Mouse (Mus musculus) adrenal gland, postnatal 4 days (tissue): ENCODE data around the gene Ldb1. TPM values are rescaled to one million over a fixed set of nuclear protein-coding genes. Genes with fewer than 3 reads are reported as not detected.

Experiments used
- DNase-seq, 2 experiments: peaks; one replicate each; pipeline ENCODE4 v3.0.0; 2021 to 2022; ENCODE audit warnings: low spot score in 2 of 2, mixed read lengths in 2 of 2
- total RNA-seq, 2 experiments: library from RNA; stranded (reverse); gene quantifications; 2 replicates each; pipeline ENCODE4 v1.2.3; 2021

Ldb1 gene
- total RNA-seq, 2 experiments from 2014 or later: 161 TPM

DNA sequence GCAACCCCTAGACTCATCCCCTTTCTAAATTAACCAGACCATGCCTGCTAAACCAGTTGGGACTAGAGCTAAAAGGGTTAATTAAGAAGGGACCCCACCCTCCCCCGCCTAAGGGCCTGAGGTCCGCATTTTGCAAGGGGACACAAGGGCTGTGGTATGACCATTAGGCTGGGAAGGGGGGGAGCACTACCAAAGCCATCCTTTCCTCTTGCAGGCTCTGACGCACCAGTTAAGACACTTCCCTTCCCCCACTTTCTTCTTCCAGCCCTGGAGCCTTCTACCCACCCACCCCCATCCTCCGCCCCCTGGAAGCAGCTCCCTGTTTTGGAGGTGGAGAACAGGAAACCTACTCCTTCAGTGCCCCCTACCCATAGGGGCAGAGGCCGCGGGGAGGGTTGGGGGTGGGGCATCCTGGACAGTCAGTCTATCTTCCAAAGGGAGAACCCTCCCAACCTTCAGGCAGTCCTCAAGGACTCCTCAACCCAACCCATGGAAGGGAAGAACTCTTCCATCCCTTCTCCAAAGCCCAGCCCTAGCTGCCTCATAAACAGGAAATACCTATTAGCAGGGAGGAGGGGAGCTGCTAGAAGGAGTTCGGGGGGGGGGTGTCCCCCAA, 790 bp upstream of the Ldb1 start:
- no peak for DNase-seq

DNA sequence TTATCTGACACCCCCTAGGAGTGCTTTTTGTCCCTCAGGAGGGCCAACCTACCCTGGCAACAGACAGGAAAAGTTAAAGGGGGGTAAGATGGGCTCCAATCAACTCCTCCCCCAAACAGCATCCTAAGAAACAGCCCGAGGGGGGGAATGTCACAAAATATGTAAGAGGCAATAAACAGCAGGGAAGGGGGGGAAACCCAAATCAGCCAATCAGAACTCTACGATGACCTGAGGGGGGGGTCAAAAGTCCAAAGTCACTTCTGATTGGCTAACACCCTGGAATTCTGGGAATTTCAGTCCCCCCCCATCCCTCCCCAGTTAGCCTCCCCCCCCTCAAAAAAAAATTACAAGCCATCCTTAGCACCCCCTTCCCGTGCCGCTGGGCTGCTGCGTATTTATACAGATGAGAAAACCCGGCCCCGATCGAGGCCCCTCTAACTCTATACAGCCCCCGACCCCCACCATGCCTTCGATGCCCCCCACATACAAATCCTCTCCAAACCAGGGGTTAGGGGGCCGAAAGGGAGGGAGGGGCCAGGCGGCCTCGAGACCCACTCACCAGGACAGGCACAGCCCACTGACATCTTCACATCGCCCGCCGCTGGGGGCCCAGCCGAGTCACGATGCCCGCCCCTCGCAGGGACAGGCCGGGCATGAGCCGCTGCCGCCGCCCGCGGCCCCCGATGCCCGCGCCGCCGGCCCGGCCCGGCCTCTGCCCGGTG, 582 bp downstream of the Ldb1 start, which contains the start of gene Pprc1:
Pprc1 (plus strand) TSS at position 616 of the 722 bp plus-strand sequence.
- no peak for DNase-seq

GRCm38 (mm10) chr19:46043380-46043779, 1.6 kb downstream of the Ldb1 start:
- DNase-seq: no peak

DNA sequence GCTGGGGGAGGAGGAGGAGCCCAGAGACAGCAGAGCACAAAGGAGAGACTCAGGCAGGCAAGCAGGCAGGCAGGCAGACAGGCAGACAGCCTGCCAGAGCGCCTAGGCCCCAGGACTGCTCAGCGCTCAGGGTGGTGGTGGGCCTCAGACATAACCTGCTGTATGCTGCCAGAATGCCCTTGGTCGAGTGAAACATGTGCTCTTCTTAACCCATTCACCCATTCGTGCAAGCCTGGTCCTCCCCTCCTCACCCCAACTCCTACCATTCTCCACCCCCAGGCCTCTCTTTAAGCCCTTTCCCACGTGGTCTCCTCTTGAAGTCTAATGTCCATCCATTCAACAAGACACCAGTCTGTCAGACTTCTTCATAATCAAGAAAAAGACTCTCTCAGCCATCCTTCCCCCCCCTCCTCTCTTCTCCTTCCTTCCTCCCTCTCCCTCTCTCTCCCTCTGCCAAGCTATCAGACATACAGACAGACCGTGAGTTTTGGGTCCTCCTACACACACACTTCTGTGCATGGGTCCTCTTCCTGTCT, 2.5 kb downstream of the Ldb1 start:
- DNase-seq: no peak

- DNase-seq: peak; percentile 79 to 82
Measured at GRCm38 (mm10) chr19:46041933-46042475, 3.0 kb downstream of the Ldb1 start.

GRCm38 (mm10) chr19:46041299-46041932, 3.6 kb downstream of the Ldb1 start:
- no peak for DNase-seq

GRCm38 (mm10) chr19:46040149-46040902, 4.7 kb downstream of the Ldb1 start:
- DNase-seq: no peak

DNA sequence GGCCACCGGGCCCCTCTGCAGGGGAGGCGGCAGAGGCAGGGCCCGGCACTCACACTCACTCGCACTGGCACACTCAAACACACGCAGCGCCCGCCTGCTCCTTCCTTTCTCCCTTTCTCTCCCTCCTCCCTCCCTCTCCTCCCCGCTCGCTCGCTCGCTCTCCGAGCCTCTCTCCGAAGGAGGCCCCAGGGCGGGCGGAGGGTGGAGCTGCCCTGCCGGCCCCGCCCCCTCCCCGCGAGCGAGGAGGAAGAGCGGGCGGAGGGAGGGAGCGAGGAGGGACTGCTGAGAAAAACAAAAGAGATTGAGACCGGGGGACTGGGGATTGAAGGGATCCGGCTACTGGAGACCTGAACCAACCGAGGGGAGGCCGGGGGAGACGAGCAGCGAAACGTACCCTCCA, 5.5 kb downstream of the Ldb1 start:
- peak; percentile 79 to 87 for DNase-seq

GRCm38 (mm10) chr19:46038851-46039260, 6.2 kb downstream of the Ldb1 start:
- no peak for DNase-seq

- DNase-seq: no peak
Measured at GRCm38 (mm10) chr19:46037925-46038850, 6.8 kb downstream of the Ldb1 start.

DNA sequence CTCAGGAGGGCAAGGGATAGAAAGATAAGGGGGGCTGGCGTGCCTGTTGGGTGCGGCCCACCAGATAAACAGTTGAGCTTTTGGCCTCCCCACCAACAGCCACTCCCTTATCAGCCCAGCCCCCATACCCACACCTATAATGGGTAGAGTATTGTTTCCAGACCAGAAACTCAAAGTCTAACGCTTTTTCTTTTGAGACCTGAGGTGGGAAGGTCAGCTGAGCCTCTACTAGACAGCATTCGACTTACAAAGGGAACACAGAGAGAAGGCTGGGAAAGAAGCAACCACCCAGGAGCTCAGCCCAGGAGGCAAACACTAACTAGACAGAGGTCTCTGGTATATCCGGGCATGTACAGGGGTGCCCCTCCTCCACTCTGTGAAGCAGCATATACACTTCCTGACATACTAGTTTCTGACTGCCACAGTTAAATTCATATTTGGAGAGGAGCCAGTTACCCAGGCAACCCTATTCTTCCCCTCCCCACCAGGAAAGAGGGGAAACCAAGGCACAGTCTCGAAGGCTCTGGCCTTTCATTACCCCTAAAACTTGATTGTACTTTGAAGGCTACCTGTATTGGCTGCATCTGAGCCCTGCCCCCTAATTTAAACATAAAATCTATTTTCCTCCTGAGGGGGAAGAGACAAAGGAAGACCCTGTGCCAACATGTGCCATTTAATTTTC, 7.6 kb downstream of the Ldb1 start:
- DNase-seq: no peak

DNA sequence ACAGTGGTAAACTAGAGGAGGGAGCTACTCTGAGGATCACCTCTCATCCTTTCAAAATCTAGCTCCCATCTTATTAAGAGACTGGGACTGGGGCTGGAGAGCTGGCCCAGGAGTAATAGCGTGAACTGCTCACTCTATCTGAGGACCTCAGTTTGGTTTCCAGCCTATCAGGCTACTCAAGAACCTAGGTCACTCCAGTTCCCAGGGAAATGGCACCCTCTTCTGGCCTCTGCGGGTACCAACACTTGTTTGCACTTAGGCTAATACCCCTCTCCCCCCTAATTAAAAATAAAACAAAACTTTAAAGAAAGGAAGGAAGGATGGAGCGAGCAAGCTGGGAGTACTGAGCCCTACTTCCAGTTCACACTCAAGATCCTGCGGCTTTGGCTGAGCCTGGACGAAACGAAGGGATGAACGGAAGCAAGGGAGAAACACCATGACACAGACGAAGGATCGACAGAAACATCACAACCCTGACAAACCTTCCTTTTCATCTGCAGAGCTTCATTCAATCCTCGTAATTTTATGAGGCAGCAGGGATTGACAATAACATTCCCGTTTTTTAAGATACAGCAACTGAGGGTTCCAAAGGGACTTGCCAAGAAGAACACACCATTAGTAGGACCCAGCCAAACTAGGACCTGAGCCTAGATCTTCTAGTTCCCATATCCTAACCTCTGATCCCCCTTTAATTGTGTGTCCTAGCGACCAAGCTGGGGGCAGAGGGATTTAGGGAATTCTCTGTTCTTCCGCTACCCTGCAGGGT, 8.4 kb downstream of the Ldb1 start:
- DNase-seq: no peak

GRCm38 (mm10) chr19:46035971-46036370, 9.0 kb downstream of the Ldb1 start:
- DNase-seq: no peak

DNA sequence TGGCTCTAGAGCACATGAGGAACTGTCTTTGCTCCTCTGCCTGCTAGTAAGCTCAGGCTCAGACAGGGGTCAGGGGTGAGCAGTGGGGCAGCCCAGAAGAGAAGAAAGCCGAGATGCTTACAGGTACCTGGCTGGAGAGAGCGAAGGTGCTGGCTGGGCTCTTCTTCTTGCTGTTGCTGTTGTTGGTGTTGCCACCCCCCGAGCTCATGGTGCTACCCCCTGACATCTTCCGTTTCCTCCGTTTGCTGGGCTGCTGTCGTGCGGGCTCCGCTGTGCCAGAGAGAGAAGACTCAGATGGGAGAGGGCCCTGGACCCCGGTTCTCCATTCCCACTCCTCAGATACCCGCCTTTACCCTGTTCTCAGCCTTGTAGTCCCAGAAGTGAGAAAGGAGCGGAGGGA, 11.1 kb downstream of the Ldb1 start:
- no peak for DNase-seq

DNA sequence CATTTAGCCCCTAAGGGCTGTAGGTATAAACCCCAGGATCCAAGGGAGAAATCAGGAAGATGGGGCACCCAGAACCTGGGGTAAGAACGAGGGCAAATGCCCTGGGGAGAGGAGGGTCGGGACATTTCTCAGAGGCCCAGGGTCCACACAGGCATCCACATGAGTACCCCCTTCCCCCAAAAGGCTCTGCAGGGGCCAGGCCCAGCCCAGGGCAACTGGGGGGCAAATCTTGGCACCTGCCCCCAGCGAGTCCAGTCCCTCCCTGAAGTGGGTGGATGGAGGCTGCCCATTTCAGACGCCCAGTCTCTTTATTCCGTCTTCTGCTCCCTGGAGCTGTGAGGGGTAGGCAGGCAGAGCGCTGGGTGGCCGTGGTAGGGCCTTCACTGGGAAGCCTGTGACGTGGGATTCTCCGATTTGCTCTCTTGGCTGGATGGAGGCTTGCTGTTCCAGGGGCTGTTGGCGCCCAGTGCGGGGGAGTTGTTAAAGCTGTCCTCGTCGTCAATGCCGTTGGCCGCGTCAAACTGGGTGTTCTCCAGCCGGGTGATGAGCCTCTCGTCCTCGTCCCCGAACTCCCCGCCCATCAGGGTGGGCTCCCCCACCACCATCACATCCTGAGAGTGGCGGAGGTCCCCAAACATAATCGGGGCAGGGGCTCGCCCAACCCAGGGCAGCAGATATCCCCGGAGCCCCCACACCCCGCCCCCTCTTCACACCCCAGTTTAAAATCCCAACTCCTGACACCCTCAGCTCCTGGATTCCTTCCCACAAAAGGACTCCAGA, 12.1 kb downstream of the Ldb1 start:
- DNase-seq: no peak

- no peak for DNase-seq
Measured at GRCm38 (mm10) chr19:46031689-46032432, 13.2 kb downstream of the Ldb1 start.
